Mouse (Mus musculus) hindbrain, embryonic 11.5 days (tissue): ENCODE measurements around the gene Gm6034. TPM values are rescaled to one million over a fixed set of nuclear protein-coding genes. Genes with fewer than 3 reads are reported as not detected.
"Not testable (repeated sequence)": the region's sequence is repeated elsewhere in the genome, so short reads cannot be mapped to it uniquely, and the experiment has no call there.

ENCODE experiments used
- ATAC-seq: fragments of 200-750 bp; cut with Nextera tagmentation; 2 replicates; pipeline ENCODE4 v1.8.0; 2017; ENCODE audit warnings: mild to moderate bottlenecking, moderate TSS enrichment, moderate library complexity; ENCODE audit not compliant: low FRiP score
- DNase-seq: peaks from one replicate; pipeline ENCODE4 v3.0.0-alpha.2; 2015; ENCODE audit warnings: low spot score
- H3K27ac ChIP-seq: fragments of 300-500 bp; sonication (generic); 2 replicates; pipeline ENCODE4 v1.5.1; 2014; ENCODE audit warnings: mild to moderate bottlenecking, low read depth, low read length
- H3K27me3 ChIP-seq: fragments of 300-500 bp; sonication (generic); 2 replicates; pipeline ENCODE4 v1.6.1; 2014; ENCODE audit warnings: mild to moderate bottlenecking, low read length, moderate library complexity, mixed read lengths; ENCODE audit not compliant: control insufficient read depth, insufficient read depth
- H3K36me3 ChIP-seq: fragments of 300-500 bp; sonication (generic); 2 replicates; pipeline ENCODE4 v1.6.1; 2014; ENCODE audit warnings: mild to moderate bottlenecking, low read length, moderate library complexity, mixed read lengths; ENCODE audit not compliant: control insufficient read depth, insufficient read depth
- H3K4me1 ChIP-seq: fragments of 300-500 bp; sonication (generic); replicated peaks from 2 replicates; pipeline ENCODE4 v1.6.1; 2014; ENCODE audit warnings: low read length, mixed read lengths; ENCODE audit not compliant: control insufficient read depth, insufficient read depth
- H3K4me2 ChIP-seq: fragments of 300-500 bp; sonication (generic); replicated peaks from 2 replicates; pipeline ENCODE4 v1.6.1; 2014; ENCODE audit warnings: mild to moderate bottlenecking, low read depth, low read length
- H3K4me3 ChIP-seq: fragments of 300-500 bp; sonication (generic); 2 replicates; pipeline ENCODE4 v1.5.1; 2014; ENCODE audit warnings: low read depth, low read length
- H3K9ac ChIP-seq: fragments of 300-500 bp; sonication (generic); 2 replicates; pipeline ENCODE4 v1.6.1; 2014; ENCODE audit warnings: low read depth, low read length
- H3K9me3 ChIP-seq: fragments of 300-500 bp; sonication (generic); 2 replicates; pipeline ENCODE4 v1.6.1; 2016; ENCODE audit warnings: low read length; ENCODE audit not compliant: control insufficient read depth
- WGBS: fragments of 180-500 bp; shearing (Covaris S2); extraction: QIAGEN DNeasy Blood & Tissue Kit; methylation state at CpG from one replicate; pipeline ENCODE4 v1.1.7; 2014; 5-methylcytosine and 5-hydroxymethylcytosine counted together
- polyA plus RNA-seq: library from polyadenylated mRNA; unstranded; fragments of >200 nt; fragmentation: Nextera tagmentation; extraction: Ambion mirVana; gene quantifications from 2 replicates; pipeline ENCODE4 v1.2.1, GENCODE M21; 2014

Gene Gm6034
- polyA plus RNA-seq, 1 experiment from 2014 or later, result not detected

DNA sequence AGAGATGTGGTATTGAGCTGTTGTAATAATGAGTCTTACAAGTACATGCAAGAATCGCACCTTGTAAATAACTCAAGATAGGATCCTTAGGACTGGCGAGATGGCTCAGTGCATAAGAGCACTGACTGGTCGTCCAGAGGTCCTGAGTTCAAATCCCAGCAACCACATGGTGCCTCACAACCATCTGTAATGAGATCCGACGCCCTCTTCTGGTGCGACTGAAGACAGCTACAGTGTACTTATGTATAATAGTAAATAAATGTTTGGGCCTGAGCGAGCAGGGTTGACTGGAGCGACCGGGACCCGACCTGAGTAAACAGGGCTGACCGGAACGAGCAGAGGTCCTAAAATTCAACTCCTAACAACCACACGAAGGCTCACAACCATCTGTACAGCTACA lies 6.6 kb upstream of the Gm6034 start:
- not testable (repeated sequence) for H3K9ac ChIP-seq, DNase-seq, H3K27me3 ChIP-seq, H3K4me1 ChIP-seq, H3K27ac ChIP-seq, H3K9me3 ChIP-seq, H3K4me3 ChIP-seq, ATAC-seq, H3K36me3 ChIP-seq, H3K4me2 ChIP-seq
- WGBS, result 86% methylated on average over 13 of the region's 13 CpGs

DNA sequence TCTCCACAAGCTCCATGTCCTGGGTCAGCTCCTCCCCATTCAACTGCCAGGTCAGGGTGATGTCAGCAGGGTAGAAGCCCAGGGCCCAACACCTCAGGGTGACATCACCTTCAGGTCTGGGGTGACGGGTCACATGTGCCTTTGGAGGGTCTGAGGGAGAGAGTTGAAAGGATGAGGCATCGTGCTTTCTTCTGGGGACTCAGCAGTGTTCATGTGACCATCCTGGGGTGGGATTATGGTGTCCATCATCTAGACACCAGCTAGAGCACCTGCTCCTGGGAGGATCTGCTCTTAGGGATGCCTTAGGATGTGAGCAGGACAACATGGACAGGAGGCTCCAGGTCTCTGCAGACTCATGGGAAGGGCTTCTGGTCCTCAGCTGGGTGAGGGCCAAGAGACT lies 2.2 kb upstream of the Gm6034 start:
- WGBS, result 82% methylated on average over 2 of the region's 2 CpGs
- H3K27ac ChIP-seq, H3K4me3 ChIP-seq, H3K4me1 ChIP-seq, H3K36me3 ChIP-seq, ATAC-seq, H3K9me3 ChIP-seq, DNase-seq, H3K27me3 ChIP-seq, H3K9ac ChIP-seq, H3K4me2 ChIP-seq: not testable (repeated sequence)

DNA sequence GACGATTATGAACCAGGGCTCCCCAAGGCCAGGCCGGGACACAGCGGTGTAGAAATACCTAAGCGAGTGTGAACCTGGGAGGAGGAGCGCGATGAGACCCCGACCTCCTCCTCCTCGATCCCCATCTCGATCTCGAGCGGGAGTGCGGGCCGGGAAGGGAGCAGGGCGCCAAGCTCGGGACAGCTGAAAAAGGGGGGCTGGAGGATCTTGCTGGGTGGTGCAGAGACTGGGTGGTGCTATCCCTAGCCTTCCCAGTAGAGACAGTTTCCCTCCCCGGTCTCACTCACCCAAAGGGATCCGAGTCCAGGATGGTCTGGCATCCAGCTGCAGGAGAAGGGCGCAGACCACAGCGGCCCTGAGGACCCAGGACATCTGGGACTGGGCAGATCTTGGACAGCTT lies 706 bp upstream of the Gm6034 start:
- H3K4me3 ChIP-seq, result peak overlapping the region; percentile 25
- under 1% methylated on average over 19 of the region's 19 CpGs for WGBS
- not testable (repeated sequence) for H3K9me3 ChIP-seq, H3K36me3 ChIP-seq, H3K4me1 ChIP-seq, H3K27me3 ChIP-seq, H3K27ac ChIP-seq
- DNase-seq (peak; percentile 15), ATAC-seq (peak; percentile 68)
- H3K9ac ChIP-seq, result 0 out of 2 replicates have a peak overlapping the region, but pooled peaks have one; percentile 15
- H3K4me2 ChIP-seq, result peak overlapping the region; percentile 65

GRCm38 (mm10) chr17:36043286-36043685 lies 525 bp downstream of the Gm6034 start:
- Histone ChIP-seq H3K9ac (no peak overlapping the region), H3K27me3 (no peaks in the 10 kb centered on the region), H3K4me3 (no peak overlapping the region), H3K4me1 (no peaks in the 10 kb centered on the region), H3K9me3 (no peaks in the 10 kb centered on the region), H3K36me3 (no peaks in the 10 kb centered on the region), H3K4me2 (no peak overlapping the region; the same call in 1 of the 2 replicates), H3K27ac (no peak overlapping the region)
- no peak for ATAC-seq
- no peak for DNase-seq
- WGBS, result 88% methylated on average over 3 of the region's 3 CpGs

GRCm38 (mm10) chr17:36057927-36058326 lies 15.2 kb downstream of the Gm6034 start:
- not testable (repeated sequence) for H3K9me3 ChIP-seq, DNase-seq, H3K27ac ChIP-seq, H3K4me1 ChIP-seq, H3K9ac ChIP-seq, H3K4me3 ChIP-seq, H3K27me3 ChIP-seq, H3K4me2 ChIP-seq, H3K36me3 ChIP-seq, ATAC-seq
- WGBS, result 88% methylated on average over 22 of the region's 25 CpGs

DNA sequence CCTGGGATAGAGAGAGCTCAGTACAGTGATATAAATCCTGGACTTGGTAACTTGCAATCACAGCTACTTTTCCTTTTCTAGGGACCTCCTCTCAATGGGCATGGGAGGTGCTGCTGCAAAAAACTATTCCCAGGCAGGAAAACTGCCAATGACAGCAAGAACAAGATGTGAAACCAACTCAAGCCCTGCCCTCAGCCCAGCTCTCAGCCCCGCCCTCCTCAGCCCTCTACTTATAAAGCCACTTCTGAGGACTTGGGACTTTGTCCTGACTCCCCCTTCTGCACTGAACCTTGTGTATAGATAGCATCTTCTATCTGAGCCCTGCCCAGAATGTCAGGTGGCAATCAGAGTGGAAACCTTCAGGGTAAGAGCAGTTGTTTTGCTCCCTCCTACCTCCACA lies 15.6 kb downstream of the Gm6034 start, which contains the start of gene Gm11127:
Gene Gm11127 (minus strand): TSS at position 10 of the 400 bp plus-strand sequence.
- 88% methylated on average over 1 of the region's 1 CpGs for WGBS
- not testable (repeated sequence) for H3K4me1 ChIP-seq, H3K27ac ChIP-seq, H3K27me3 ChIP-seq, DNase-seq, H3K9me3 ChIP-seq, H3K9ac ChIP-seq, H3K4me2 ChIP-seq, H3K4me3 ChIP-seq, H3K36me3 ChIP-seq, ATAC-seq

DNA sequence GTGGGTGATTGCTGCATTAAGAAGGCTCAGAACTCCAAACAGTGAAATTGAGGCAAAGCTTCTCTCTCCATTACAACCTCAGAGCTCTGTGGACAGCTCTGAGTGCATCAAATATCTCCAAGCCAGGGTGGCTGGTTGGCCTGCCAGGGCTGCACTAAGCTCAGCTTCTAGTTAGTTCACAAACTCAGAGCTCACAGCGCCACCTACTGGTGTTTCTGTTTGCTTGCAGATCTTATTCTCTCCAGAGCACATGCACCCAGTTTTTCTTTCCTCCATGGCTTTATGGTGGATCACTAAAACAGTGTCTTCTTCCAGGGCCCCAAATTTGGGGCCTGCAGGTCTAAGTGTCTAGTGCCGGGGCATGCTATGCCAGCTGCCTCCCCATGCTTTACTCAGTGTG lies 18.1 kb downstream of the Gm6034 start:
- Histone ChIP-seq H3K36me3 (no peaks in the 10 kb centered on the region), H3K27ac (no peak overlapping the region), H3K9ac (no peak overlapping the region), H3K4me1 (no peaks in the 10 kb centered on the region), H3K4me2 (no peak overlapping the region), H3K27me3 (no peaks in the 10 kb centered on the region), H3K9me3 (no peaks in the 10 kb centered on the region), H3K4me3 (no peak overlapping the region)
- 31% methylated on average over 2 of the region's 2 CpGs for WGBS
- ATAC-seq (no peak), DNase-seq (peak; percentile 84)

DNA sequence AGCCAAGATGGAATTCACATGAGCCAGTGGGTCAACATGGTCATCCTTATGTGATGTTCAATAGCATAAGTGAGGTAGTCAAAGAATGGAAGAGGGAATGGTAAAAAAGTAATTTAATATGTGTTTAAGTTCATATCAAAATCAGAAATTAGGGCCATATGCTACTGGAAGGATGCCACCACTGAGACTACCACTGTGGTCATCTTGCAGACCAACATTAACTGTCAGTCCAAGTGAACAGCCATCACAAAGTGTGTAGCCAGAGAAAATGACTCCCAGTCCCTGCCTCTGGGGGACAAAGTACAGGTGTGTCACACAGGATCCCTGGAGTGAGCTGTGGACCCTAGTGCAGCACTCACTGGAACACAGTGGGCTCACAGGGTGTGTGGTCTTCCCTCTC lies 39.1 kb downstream of the Gm6034 start:
- H3K36me3 ChIP-seq, H3K9me3 ChIP-seq, H3K27me3 ChIP-seq, ATAC-seq, DNase-seq, H3K4me1 ChIP-seq, H3K4me2 ChIP-seq, H3K9ac ChIP-seq, H3K27ac ChIP-seq, H3K4me3 ChIP-seq: not testable (repeated sequence)

DNA sequence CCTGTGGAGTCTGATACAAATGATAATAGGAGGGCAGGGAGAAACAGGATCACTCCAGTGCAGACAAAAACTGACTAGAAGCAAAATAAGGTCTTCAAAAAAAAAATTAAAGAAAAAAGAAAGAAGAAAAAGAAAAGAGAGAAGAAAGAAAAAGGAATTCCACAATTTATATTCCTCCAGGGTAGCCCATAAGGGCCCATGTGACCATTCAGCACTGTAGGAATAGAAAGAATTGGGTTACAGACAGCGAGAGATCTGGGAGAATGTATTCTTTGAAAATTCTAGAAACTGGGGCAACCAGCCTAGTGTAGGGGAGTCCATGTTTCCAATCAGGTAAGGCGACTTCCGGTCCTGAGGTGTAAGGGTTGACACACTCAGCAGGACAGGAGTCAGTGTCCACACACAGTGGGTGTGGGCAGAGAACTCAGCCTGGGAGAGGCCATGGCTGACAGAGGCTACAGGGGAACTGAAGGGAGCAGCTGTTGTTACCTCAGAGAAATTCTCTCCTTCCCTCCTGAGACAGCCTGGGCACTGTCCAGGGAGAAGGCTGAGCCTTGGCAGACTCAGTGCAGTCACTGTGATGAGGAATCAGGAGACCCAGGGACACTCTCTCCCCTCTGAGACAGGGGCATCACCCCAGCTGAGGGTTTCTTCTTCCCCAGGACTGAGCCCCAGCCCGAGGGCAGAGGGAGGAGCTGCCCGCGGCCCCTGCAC lies 39.9 kb downstream of the Gm6034 start:
- not testable (repeated sequence) for H3K27me3 ChIP-seq, H3K4me1 ChIP-seq, H3K9me3 ChIP-seq, H3K9ac ChIP-seq, H3K36me3 ChIP-seq, H3K27ac ChIP-seq, ATAC-seq
- Histone ChIP-seq H3K4me2 (peak overlapping the region; percentile 98), H3K4me3 (peak overlapping the region; percentile 47)
- 42% methylated on average over 5 of the region's 6 CpGs for WGBS
- DNase-seq, result peak; percentile 3
